Mouse (Mus musculus) Muller cell, postnatal 12 days (primary cell): ENCODE data around the gene Tcf3.

ENCODE experiments used
- DNase-seq: peaks from one replicate; pipeline ENCODE4 v3.0.0-alpha.2; 2015; ENCODE audit errors: inconsistent ontology term

Gene Tcf3

DNA sequence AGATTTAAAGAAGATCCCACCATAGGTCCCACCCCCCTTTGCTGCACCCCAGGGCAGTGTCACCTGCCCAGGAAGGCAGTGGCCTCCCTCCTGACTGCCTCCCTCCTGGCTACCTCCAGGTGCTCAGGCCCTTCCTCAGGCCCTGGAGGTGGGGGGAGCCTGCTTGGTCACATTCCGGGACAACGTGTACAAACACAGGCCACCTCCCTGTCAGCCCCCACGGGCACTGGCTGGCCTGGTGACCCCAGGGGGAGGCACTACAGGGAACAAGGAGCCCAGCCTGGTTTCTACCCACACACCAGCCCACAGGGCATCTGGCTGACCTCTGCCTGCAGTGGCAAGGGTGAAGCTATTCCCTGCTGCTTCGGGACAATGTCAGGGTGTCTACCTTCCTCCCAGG, 4.5 kb upstream of the Tcf3 start:
- no peak for DNase-seq

GRCm38 (mm10) chr10:80436276-80436675, 2.8 kb upstream of the Tcf3 start:
- DNase-seq: peak; percentile 56

GRCm38 (mm10) chr10:80435764-80436163, 2.3 kb upstream of the Tcf3 start:
- peak; percentile 79 for DNase-seq

GRCm38 (mm10) chr10:80434823-80435222, 1.4 kb upstream of the Tcf3 start:
- no peak for DNase-seq

GRCm38 (mm10) chr10:80434233-80434592, 766 bp upstream of the Tcf3 start:
- DNase-seq: no peak

DNA sequence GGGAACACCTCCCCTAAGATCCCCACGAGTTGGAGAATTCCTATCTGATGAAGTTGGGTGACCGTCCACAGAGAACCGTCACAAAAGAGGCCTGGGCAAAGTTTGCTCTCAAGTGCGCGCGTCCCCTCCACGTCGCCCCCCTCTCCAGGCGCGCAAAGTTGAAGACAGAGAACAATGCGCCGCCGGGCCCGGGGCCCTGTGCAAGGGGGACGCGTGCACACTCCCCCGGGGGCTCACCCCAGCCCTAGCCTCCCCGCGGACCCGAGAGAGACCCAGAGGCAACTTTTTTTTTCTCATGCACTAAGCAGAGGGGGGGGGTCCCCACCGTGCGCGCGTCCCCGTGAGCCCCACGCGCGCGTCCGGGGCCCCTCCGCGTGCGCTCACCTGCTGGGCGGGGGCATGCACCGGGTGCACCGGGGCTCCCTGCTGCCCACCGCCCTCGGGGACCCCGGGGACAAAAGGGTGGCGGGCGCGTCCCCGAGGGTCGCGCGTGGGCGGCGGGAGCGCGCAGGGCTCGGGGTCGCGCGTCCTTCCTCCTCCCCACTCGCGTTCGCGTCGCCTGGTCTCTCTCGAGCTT, 423 bp downstream of the Tcf3 start:
- DNase-seq: peak; percentile 61

DNA sequence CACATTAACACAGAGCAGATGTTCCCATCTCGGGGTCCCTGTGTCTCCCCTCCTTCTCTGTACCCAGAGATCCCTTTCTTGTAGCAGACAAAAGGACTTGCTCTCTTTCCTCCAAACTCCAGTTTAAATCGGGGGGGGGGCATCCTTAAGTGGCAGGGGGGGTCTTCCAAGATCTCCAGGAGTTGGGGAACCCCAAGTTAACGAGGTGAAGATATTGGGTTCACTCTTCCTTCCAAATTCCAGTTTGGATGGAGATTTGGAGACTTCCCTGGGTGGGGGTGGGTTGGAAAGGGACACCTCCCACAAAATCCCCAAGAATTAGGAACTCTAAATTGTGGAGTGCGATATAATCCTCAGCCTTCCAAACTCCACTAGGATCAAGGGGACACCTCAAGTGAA, 1.1 kb downstream of the Tcf3 start:
- no peak for DNase-seq

- DNase-seq: no peak
Observed at GRCm38 (mm10) chr10:80431570-80432386, 1.7 kb downstream of the Tcf3 start.

- no peak for DNase-seq
Observed at GRCm38 (mm10) chr10:80430375-80430980, 3.0 kb downstream of the Tcf3 start.

DNA sequence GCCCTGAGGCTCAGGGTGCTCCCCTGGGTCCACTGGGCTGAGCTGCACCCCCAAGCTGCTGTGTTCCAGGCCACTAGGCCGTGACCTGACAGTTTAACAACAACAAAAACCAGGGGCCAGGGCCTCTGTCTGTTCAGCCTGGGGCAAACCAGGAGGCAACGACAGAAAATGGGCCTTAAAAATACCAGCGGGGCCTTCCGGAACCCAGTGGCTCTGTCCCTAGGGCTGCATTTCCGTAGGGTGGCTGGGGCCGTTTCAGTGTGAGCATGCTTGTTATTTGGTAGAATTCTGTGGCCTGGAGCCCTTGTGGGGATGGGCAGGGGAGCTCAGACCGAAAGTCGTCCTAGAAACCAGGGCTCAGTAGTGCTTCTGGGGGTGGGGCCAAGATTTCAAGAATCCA, 3.6 kb downstream of the Tcf3 start:
- DNase-seq: no peak

GRCm38 (mm10) chr10:80425041-80425440, 8.4 kb downstream of the Tcf3 start:
- DNase-seq: no peak

- DNase-seq: no peak
Observed at GRCm38 (mm10) chr10:80423562-80423961, 9.9 kb downstream of the Tcf3 start.

GRCm38 (mm10) chr10:80421651-80422472, 11.6 kb downstream of the Tcf3 start:
- DNase-seq: no peak

DNA sequence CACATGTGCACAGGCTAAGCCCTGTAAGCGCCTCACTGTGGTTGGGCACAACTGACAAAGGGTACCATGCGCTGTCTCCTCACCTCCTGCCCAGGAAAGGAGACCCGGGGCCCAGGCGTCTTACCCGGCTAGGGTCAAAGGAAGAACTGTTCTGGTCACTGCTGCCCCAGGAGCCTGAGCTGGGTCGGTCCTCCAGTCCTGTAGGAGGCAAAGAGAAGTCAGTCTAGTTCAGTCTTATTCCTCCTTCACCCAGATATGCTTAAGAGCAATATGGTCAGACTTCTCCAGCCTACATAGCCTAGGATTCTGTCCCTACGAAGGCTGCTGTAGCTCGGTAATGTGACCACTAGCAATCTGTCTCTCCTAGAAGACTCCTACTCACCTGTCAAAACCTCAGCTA, 12.2 kb downstream of the Tcf3 start:
- DNase-seq: no peak

DNA sequence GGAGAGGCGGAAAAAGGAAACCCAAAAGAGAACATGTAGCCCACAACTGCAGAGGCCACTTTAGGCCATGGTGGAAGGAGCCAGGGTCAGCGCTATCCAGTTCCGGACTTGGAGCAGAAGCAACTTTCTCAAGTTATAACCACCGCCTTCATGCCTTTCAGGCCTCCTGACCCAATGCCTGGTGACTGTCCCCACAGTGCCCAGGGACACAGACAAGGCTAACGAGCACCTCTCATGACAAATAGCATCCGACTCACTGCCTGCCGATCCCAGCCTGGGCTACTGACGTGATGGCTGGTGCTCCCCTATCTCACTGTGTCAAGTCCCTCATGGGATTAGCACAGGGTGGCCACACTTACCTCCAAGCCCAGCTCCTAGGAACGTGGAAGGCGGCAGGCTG, 12.7 kb downstream of the Tcf3 start:
- no peak for DNase-seq

DNA sequence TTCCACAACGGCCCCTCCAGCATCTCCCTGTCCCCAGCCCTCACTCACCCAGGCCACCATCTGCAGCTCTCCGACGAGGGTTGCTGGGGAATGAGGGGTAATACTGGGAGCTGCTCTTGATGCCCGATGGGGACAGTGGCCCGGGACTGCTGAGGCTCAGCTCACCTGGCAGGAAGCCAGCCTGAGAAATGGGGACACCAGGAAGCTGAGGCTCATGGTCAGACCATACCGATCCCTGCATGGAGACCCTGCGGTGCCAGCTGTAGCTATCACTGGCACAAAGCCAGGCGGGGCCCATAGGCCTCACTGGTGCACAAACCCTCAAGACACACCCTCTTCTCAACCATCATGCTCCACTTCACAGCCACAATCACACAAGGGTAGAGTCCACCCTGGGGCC, 14.0 kb downstream of the Tcf3 start:
- peak; percentile 63 for DNase-seq

DNA sequence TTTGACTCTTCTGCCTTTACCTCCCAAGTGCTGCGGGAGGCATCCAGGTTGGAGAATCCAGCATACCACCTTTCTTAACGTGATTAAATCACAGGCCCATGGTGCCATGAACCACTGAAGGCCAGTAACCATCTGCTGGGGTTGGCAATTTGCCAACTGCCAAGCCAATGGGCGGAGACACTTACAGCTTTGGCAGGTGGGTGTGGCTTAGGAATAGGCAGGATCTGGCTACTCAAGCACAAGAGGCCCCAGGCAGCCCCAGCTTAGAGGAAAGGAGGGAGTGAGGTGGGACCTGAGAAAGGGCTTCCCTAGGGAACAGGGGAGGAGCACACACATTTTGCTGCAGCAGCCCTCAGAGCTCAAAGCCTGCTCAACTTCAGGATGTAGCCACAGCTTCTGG, 15.1 kb downstream of the Tcf3 start:
- DNase-seq: peak; percentile 65

DNA sequence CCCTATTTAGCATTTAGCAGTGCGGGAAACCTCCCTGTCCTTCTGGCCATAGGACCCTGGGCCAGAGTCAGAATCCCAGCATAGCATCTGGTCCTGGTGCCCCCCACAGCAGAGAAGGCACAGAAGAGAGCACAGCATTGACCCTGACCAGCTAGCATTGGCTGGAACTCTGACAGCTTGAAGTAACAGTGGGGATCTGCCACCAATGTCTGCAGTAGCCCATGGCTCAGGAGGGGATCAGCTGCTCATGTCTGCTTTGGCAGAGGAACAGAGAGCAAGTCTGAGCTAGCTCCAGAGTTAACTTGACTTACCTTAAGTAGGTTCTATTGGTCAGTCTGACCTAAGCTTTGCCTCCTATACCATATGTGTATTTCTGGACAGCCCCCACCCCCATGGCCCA, 15.6 kb downstream of the Tcf3 start:
- no peak for DNase-seq

DNA sequence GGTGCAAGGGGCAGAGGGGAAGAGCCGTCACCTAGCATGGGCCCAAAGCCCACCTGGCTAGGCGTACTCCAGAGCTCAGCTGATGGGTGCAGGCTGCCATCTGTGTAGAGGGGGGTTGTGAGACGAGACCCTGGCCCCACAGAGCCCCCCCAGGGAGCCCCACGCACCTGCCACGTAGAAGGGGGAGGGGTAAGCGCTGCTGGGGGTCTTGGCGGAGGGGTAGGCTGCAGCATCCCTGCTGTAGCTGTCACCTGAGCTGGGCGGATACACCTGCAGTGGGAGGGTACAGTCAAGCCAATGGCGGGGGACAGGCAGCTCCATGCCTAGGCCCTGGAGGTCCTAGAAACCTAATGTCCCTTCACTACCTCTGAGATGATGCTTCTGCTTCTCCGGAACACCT, 16.1 kb downstream of the Tcf3 start:
- no peak for DNase-seq

DNA sequence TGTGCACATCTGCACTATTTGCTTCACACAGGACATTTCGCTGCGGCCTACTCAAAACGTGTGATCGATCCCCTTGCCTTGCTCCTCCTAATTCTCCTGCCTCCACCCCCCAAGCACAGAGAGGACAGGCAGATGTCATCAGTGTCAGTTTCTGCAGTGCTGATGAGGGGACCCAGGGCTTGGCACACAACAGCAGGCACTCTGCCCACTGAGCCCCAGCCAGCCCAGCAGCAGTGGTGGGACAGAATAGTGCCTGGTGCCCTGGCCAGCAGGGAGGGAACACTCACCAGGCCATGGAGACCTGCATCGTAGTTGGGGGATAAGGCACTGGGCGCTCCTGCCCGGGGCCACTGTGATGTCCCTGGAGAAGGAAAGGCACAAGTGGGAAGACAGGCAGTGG, 17.9 kb downstream of the Tcf3 start:
- no peak for DNase-seq

- DNase-seq: peak; percentile 93
Observed at GRCm38 (mm10) chr10:80412656-80413541, 20.5 kb downstream of the Tcf3 start.
